Mouse (Mus musculus): ENCODE data around the gene Olfr149.
"Not testable (repeated sequence)": the region's sequence is repeated elsewhere in the genome, so short reads cannot be mapped to it uniquely, and the experiment has no call there.

Olfr149 gene

DNA sequence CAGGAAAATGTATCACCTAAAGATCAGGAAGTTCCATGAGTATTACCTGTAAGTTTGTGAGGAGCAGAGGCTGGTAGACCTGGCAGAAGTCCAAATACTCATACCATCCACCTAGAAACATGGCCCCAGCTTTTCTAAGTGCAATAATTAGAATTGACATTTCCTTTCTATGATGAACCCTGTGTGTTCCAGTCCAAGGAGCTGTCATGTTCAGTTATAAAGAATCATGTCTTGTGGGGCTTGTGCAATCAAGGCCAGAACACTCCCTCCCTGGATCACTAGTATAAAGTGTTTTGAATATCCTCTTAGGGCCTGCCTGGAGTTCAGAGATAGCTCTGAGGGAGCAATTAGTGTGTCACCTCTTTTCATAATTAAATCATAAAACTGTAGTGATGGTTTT lies at the start of gene Olfr149:
Olfr149 (minus strand) TSS at position 101 of the 400 bp plus-strand sequence.
- CTCF ChIA-PET = no interaction called here

DNA sequence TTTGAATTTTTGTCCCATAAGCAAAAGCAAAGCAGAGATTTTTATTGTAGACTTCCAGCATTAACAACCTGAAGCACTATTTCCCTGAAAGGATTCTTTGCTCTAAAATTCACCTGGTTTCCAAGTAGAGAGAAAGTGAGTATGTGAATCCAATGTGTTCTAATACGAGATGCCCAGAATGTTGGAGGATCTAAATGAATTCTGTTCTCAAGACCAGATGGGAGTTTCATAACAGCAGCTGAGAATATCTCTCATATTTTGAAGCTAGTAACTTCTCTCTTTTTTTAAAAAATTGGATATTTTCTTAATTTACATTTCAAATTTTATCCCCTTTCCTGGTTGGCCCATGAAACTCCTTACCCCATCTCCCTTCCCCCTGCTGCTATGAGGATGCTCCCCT lies 39.5 kb upstream of the Olfr149 start:
- CTCF ChIA-PET = no interaction called here

- CTCF ChIA-PET = no interaction called here
These were observed 39.0 kb upstream of the Olfr149 start, which contains the start of gene Olfr967 for GRCm38 (mm10) chr9:39745949-39746348. Gene Olfr967 (plus strand): TSS chr9:39746249.

DNA sequence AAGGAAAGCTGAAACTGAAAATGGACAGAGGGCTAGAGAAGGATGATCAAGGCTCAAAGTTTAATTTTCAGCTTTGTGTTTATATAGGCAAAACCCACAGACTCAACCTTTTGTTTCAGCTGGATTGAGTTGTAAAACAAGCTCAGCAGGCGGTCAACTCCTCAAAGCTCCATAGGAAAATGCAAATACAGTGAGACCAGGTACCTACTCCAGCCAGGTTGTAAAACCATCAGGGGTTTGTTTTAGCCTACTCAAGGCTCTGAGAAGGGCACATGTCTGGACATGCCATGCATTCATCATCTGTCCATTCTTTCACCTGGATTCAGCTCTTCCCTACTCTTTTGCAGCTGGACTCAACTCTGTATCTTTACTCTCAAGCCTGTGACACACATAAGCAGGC lies 33.8 kb upstream of the Olfr149 start:
- CTCF ChIA-PET = interaction anchor here (0.5 kb wide), 1 partner anchor 49 kb away, joined by 3 read pairs; no protein-coding TSS in a partner anchor

DNA sequence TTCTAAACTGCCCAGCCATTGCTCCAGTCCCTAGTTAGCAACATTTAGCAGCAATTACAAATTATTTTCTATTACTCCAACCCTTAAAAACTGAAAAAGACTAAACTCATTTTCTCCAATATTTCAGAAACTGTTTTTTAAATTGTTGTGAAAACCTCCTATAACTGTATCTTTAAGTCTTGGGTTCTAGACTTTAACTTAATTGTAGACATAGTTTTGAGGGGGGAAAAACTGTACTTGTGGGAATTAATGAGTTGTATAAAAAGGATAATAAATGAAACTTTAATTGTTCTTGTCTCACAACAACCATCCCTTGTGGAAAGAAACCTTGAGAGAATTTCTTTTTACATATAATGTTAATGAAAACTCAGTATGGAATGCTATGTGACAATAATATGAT lies 23.8 kb upstream of the Olfr149 start, which contains the start of gene Olfr150:
Olfr150 (plus strand) TSS at position 301 of the 400 bp plus-strand sequence.
- CTCF ChIA-PET = no interaction called here

- CTCF ChIA-PET = no interaction called here
These were observed 4.1 kb upstream of the Olfr149 start, which contains the start of gene Olfr965 for GRCm38 (mm10) chr9:39711053-39711452. Gene Olfr965 (plus strand): TSS chr9:39711353.

DNA sequence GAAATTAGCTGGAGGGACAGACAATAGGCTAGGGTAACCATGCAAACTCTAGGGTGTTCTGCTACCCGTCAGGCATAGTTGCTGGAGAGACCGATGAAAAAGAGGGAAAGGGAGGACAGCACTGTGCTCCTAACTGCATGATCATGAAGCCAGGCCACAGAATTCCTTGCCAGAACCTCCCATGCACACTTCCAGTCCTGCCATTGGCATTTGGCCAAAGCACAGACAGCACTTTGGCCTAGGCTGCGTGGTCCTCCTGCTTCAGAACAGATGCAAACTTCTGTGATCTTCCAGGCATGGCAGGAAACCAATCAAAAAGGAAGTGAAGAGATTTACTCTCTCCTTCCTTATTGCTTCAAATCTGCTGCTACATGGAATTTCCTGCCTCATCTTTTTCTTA lies 2.0 kb upstream of the Olfr149 start:
- CTCF ChIA-PET = no interaction called here

GRCm38 (mm10) chr9:39701123-39701522 lies 5.8 kb downstream of the Olfr149 start:
- CTCF ChIA-PET = not testable (repeated sequence)

DNA sequence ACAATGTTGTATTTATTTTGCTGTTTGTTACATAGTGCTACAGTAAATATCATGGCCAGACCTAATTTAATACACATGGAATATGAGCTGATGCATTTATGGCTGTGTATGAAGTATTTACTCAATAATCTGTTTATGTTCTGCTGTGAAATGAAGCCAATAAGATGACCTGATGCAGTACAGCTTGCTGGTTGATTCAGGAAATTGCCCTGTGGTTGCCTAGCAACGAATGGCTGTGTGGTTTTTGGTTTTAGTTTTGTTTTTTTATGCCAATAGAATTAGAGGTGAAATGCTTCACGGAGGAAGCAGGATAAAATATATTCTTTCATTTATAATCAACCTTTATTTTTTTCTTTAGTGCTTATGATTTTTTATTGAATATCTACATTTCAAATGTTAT lies 27.6 kb downstream of the Olfr149 start:
- CTCF ChIA-PET = no interaction called here

DNA sequence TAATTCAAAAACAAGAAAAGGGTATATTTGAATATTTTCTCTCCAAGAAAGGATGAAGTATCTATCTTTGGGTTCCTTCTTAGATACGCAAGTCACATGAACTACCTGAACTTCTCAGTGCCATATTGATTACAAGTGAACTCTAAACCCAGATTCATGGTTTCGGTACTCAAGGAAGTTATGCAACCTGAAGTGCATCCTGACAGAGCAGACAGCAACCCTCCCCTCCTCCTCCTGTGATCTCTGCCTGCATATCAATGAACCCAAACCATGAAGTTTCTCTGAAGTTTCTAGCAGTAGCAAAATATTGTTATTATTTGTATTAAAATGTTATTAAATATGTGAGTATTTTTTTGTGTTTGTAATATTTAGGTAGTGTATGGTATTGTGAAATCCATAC lies 28.4 kb downstream of the Olfr149 start:
- CTCF ChIA-PET = no interaction called here

- CTCF ChIA-PET = no interaction called here
These were observed 32.1 kb downstream of the Olfr149 start for GRCm38 (mm10) chr9:39674820-39675219.

- CTCF ChIA-PET = no interaction called here
These were observed 37.2 kb downstream of the Olfr149 start for GRCm38 (mm10) chr9:39669723-39670122.

GRCm38 (mm10) chr9:39666905-39667304 lies 40.0 kb downstream of the Olfr149 start, which contains the start of gene Olfr963:
Gene Olfr963 (plus strand): TSS chr9:39667205.
- CTCF ChIA-PET = no interaction called here

GRCm38 (mm10) chr9:39654756-39655396 lies 52.0 kb downstream of the Olfr149 start:
- CTCF ChIA-PET = no interaction called here
